Mouse (Mus musculus) forebrain, embryonic 14.5 days (tissue): ENCODE measurements around the gene Tns1. TPM values are rescaled to one million over a fixed set of nuclear protein-coding genes. Genes with fewer than 3 reads are reported as not detected.

ENCODE experiments used
- ATAC-seq: fragments of 200-750 bp; cut with Nextera tagmentation; 2 replicates; pipeline ENCODE4 v1.8.0; 2017; ENCODE audit warnings: mild to moderate bottlenecking, moderate library complexity
- DNase-seq: peaks from one replicate; pipeline ENCODE4 v3.0.0-alpha.2; 2015; ENCODE audit warnings: low spot score
- H3K27ac ChIP-seq: fragments of 300-500 bp; sonication (generic); 2 replicates; pipeline ENCODE4 v1.5.1; 2014; ENCODE audit warnings: low read depth, mild to moderate bottlenecking, control low read depth, low read length, moderate library complexity
- H3K27me3 ChIP-seq: fragments of 300-500 bp; sonication (generic); replicated peaks from 2 replicates; pipeline ENCODE4 v1.6.1; 2014; ENCODE audit warnings: low read length, control low read depth, mixed read lengths; ENCODE audit not compliant: control insufficient read depth, insufficient read depth
- H3K36me3 ChIP-seq: fragments of 300-500 bp; sonication (generic); 2 replicates; pipeline ENCODE4 v1.6.1; 2014; ENCODE audit warnings: low read length, control low read depth; ENCODE audit not compliant: control insufficient read depth, insufficient read depth
- H3K4me1 ChIP-seq: fragments of 300-500 bp; sonication (generic); 2 replicates; pipeline ENCODE4 v1.6.1; 2014; ENCODE audit warnings: antibody characterized with exemption, low read length, control low read depth; ENCODE audit not compliant: control insufficient read depth, insufficient read depth
- H3K4me2 ChIP-seq: fragments of 300-500 bp; sonication (generic); 2 replicates; pipeline ENCODE4 v1.6.1; 2014; ENCODE audit warnings: mild to moderate bottlenecking, control low read depth, low read length
- H3K4me3 ChIP-seq: fragments of 300-500 bp; sonication (generic); 2 replicates; pipeline ENCODE4 v1.5.1; 2014; ENCODE audit warnings: low read depth, low read length, control low read depth
- H3K9ac ChIP-seq: fragments of 300-500 bp; sonication (generic); 2 replicates; pipeline ENCODE4 v1.6.1; 2014; ENCODE audit warnings: mild to moderate bottlenecking, low read length, control low read depth, moderate library complexity
- H3K9me3 ChIP-seq: fragments of 300-500 bp; sonication (generic); replicated peaks from 2 replicates; pipeline ENCODE4 v1.6.1; 2016; ENCODE audit warnings: low read length, control low read depth, mixed read lengths; ENCODE audit not compliant: control insufficient read depth
- WGBS: fragments of 180-500 bp; shearing (Covaris S2); extraction: QIAGEN DNeasy Blood & Tissue Kit; methylation state at CpG from one replicate; pipeline ENCODE4 v1.1.7; 2014; 5-methylcytosine and 5-hydroxymethylcytosine counted together
- polyA plus RNA-seq: library from polyadenylated mRNA; unstranded; fragments of >200 nt; fragmentation: Nextera tagmentation; extraction: Ambion mirVana; gene quantifications from 2 replicates; pipeline ENCODE4 v1.2.1, GENCODE M21; 2014

Tns1 gene
- polyA plus RNA-seq, 1 experiment from 2014 or later, result 7.7 TPM

DNA sequence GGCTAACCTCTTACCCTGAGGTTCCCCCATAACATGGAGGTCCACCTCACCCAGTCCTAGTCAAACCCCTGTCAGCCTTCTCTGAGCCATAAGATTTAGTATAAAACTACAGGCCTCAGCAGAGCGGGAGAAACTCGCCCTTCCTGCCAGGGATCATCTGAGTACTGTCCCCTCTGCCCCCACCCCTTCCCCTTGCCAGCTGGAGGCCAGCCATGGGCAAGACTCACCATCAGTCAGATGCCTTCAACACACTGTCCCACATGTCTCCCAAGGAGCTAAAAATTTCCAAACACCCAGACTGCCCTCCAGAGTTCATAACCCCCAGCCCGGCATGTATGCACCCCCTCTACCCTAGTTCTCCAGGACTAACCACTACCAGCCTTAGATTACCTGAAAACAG, 119.2 kb downstream of the Tns1 start:
- DNase-seq (no peak), ATAC-seq (no peak)
- no peak overlapping the region for H3K9ac ChIP-seq
- 92% methylated on average over 3 of the region's 3 CpGs for WGBS
- no peak overlapping the region for H3K4me3 ChIP-seq
- H3K27ac ChIP-seq, result no peak overlapping the region
- no peaks in the 10 kb centered on the region for H3K36me3 ChIP-seq
- H3K9me3 ChIP-seq, result no peaks in the 10 kb centered on the region
- no peaks in the 10 kb centered on the region for H3K4me1 ChIP-seq
- H3K27me3 ChIP-seq, result no peaks in the 10 kb centered on the region
- H3K4me2 ChIP-seq, result no peak overlapping the region

DNA sequence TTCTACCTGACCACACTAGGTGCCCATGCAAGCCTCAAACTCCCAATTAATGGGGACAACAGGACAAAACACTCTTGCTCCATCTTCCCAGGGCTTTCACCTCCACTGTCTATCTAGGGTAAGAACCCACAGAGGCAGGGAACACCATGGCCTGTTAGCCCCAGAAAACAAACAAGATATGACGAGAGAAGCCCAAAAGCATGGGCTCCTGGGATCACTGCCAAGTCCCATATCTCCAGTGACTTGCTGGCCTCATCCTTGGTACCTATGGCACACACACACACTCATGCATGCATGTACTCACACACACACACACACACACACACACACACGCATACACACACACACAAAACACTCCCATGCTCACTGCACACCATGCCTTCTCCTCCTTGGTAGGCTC, 120.5 kb downstream of the Tns1 start:
- Histone ChIP-seq H3K9ac (no peak overlapping the region), H3K27ac (no peak overlapping the region), H3K36me3 (no peaks in the 10 kb centered on the region), H3K4me3 (no peak overlapping the region), H3K4me1 (no peaks in the 10 kb centered on the region), H3K4me2 (no peak overlapping the region), H3K27me3 (no peaks in the 10 kb centered on the region), H3K9me3 (no peaks in the 10 kb centered on the region)
- ATAC-seq (no peak), DNase-seq (no peak)
- WGBS, result 75% methylated on average over 2 of the region's 2 CpGs

- WGBS, result 74% methylated on average over 10 of the region's 10 CpGs
- ATAC-seq (no peak), DNase-seq (no peak)
Measured at GRCm38 (mm10) chr1:74001449-74001820, 122.8 kb downstream of the Tns1 start.

DNA sequence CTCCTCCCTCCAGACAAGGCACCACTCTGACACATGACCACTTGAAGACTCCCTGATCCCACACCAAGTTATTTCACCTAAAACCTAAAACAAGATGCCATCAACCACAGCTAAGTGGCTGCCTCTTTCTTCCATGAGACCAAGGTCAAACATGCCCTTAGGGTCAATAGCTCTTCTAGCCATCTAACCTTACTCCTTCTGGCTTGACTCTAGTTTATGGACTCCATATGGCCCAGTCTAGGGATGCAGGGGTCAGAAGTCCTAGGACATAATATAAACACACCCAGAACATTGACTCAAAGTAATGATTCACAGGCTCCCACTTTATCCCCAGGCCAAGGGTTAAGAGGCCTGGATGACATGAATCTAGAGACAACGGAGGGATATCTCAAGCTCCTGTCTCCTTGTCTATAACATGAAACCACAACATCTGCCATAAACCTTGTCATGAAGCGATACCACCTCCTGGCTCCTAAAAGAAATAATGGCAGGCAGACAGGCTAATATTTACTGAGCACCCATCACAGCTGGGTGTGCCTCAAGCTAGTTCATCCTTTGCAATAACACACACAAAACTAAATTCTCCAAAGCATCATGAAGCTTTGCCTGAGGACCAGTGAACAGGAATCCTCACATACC, 123.3 kb downstream of the Tns1 start:
- DNase-seq, result no peak
- Histone ChIP-seq H3K4me3 (no peak overlapping the region), H3K36me3 (no peaks in the 10 kb centered on the region), H3K4me2 (no peak overlapping the region), H3K27me3 (no peaks in the 10 kb centered on the region), H3K27ac (no peak overlapping the region), H3K9me3 (no peaks in the 10 kb centered on the region), H3K9ac (no peak overlapping the region), H3K4me1 (no peaks in the 10 kb centered on the region)
- 96% methylated on average over 2 of the region's 2 CpGs for WGBS
- no peak for ATAC-seq

More at GRCm38 (mm10) chr1:74001449-74001820, 122.8 kb downstream of the Tns1 start:
- Histone ChIP-seq H3K27me3 (no peaks in the 10 kb centered on the region), H3K9me3 (no peaks in the 10 kb centered on the region), H3K4me3 (no peak overlapping the region), H3K27ac (no peak overlapping the region), H3K9ac (no peak overlapping the region), H3K36me3 (no peaks in the 10 kb centered on the region), H3K4me1 (no peaks in the 10 kb centered on the region), H3K4me2 (no peak overlapping the region)

DNA sequence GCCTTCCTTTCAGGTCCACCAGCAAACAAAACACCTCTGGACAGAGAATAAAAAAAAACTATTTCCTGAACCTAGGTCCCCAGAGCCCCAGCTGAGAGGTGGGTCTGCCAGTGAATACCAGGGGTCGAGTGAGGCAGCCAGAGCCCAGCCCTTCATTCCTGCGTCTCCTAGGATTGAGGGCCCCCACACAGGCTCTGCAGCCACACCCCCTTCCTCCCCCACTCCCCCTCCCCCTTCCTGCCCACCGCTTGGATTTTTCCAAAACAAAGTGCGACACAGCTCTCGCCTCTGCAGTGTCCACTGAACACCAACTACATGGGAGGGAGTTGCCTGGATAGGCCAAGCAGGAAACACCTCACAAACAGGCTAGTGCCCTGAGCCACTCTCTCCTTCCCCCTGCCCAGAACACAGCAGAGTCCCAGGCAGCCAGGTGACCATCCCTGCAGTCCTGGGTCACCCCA, 124.0 kb downstream of the Tns1 start:
- Histone ChIP-seq H3K27ac (no peak overlapping the region), H3K4me1 (no peaks in the 10 kb centered on the region), H3K4me3 (no peak overlapping the region), H3K4me2 (no peak overlapping the region), H3K27me3 (no peaks in the 10 kb centered on the region), H3K9me3 (no peaks in the 10 kb centered on the region), H3K36me3 (no peaks in the 10 kb centered on the region), H3K9ac (no peak overlapping the region)
- 8% methylated on average over 5 of the region's 5 CpGs for WGBS
- DNase-seq, result no peak
- peak; percentile 31; the same call in 1 of the 2 replicates for ATAC-seq

DNA sequence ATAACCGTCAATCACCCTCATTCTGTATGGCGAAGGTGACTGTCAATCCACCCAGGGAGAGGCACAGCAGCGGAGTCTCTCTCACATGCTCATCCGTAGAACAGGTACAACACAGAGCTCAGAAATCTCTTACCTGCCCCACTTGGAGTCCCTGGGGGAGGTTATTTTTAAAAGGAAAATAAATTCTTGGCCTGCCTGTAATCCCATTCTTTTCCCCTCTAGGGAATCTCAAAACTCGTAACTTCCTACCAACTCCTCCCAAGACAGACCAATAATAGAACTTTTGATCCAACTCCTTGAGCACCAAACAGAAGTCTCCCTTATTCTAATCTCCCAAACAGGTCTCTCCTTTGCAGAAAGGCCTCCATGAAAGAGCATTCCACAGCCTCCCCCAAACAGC, 124.7 kb downstream of the Tns1 start:
- WGBS, result 73% methylated on average over 5 of the region's 5 CpGs

GRCm38 (mm10) chr1:73998925-73999375, 125.3 kb downstream of the Tns1 start:
- DNase-seq (no peak), ATAC-seq (no peak)
- Histone ChIP-seq H3K4me1 (no peaks in the 10 kb centered on the region), H3K27ac (no peak overlapping the region), H3K9me3 (no peaks in the 10 kb centered on the region), H3K36me3 (no peaks in the 10 kb centered on the region), H3K4me2 (no peak overlapping the region), H3K4me3 (no peak overlapping the region), H3K27me3 (no peaks in the 10 kb centered on the region), H3K9ac (no peak overlapping the region)
- 80% methylated on average over 5 of the region's 5 CpGs for WGBS

More for the DNA sequence above, 124.7 kb downstream of the Tns1 start:
- ATAC-seq (no peak), DNase-seq (no peak)
- no peak overlapping the region for H3K4me3 ChIP-seq
- H3K27me3 ChIP-seq, result no peaks in the 10 kb centered on the region
- no peaks in the 10 kb centered on the region for H3K36me3 ChIP-seq
- no peaks in the 10 kb centered on the region for H3K9me3 ChIP-seq
- no peak overlapping the region for H3K9ac ChIP-seq
- H3K4me1 ChIP-seq, result no peaks in the 10 kb centered on the region
- no peak overlapping the region for H3K27ac ChIP-seq
- no peak overlapping the region for H3K4me2 ChIP-seq

DNA sequence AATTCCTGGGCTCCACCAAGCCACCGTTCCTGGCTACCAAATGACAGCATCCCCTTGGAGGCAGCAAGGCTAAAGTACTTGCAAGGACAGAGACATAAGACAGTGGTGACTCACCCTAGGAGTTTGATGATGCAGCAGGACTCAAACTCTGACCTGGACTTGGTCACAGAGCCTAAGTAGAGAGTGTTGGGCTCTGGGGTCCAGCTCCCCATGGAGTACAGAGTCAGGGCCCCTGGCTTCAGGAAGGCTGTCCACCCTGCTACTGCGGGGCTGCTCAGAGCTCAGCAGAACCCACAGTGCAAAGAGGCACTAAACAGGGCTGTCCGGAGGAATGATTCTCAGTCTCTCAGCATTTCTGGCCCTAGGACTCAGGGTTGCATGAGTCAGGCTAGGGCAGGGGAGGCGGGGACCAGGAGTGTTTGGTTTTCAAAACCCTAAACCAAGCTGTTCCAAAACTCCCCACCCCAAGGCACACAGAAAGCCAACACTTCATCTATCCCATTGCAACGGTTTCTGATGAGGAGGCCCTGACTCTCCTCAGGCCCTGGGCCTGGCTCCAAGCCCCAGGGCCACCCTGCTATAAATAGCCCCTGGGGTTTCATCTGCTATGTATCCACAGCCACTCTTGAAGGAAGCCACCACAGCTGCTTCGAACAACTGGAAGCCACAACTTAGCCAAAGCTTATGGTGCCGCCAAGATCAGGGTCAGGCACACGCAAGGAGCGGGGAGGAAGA, 126.0 kb downstream of the Tns1 start:
- Histone ChIP-seq H3K4me3 (no peak overlapping the region), H3K27me3 (no peaks in the 10 kb centered on the region), H3K27ac (no peak overlapping the region), H3K9ac (no peak overlapping the region), H3K9me3 (no peaks in the 10 kb centered on the region), H3K4me1 (no peaks in the 10 kb centered on the region), H3K4me2 (no peak overlapping the region), H3K36me3 (no peaks in the 10 kb centered on the region)
- DNase-seq, result no peak
- WGBS, result 65% methylated on average over 9 of the region's 9 CpGs
- no peak for ATAC-seq

DNA sequence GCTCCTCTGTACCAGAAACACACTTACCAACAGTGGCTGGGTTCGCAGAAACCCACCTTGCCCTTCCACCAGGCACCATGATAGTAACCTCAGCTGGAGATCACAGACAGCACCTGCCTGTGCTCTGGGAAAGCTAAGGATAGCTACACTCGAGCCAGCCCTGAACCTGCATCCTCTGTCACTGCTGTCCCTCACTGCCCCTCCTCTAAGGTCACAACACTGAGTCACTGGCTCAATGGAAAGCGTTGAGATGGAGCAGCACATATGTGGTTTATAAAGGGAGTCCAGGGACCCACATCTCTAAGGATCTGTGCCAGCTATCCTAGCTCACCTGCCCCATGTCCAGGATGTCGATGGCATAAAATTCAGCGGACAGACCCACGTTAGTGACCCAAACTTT, 126.9 kb downstream of the Tns1 start:
- H3K36me3 ChIP-seq, result no peaks in the 10 kb centered on the region
- no peak overlapping the region for H3K9ac ChIP-seq
- H3K4me1 ChIP-seq, result no peaks in the 10 kb centered on the region
- no peaks in the 10 kb centered on the region for H3K27me3 ChIP-seq
- no peak for ATAC-seq
- H3K4me2 ChIP-seq, result no peak overlapping the region
- no peaks in the 10 kb centered on the region for H3K9me3 ChIP-seq
- 91% methylated on average over 6 of the region's 6 CpGs for WGBS
- no peak for DNase-seq
- no peak overlapping the region for H3K27ac ChIP-seq
- no peak overlapping the region for H3K4me3 ChIP-seq
